Mouse (Mus musculus) frontal cortex, postnatal 10 days (tissue): Measurements from ENCODE around the gene Ccnc.
"Not testable (repeated sequence)": the region's sequence is repeated elsewhere in the genome, so short reads cannot be mapped to it uniquely, and the experiment has no call there.

Experiments used
- DNase-seq, 2 experiments: peaks; one replicate each; pipeline ENCODE4 v3.0.0; 2022; ENCODE audit warnings: low spot score in 2 of 2, mixed read lengths in 1 of 2

Gene Ccnc

GRCm38 (mm10) chr4:21726912-21727614 lies 438 bp upstream of the Ccnc start:
- DNase-seq = peak; percentile 23 to 29

- DNase-seq = no peak
Measured at GRCm38 (mm10) chr4:21739169-21739568, 11.7 kb downstream of the Ccnc start.

- DNase-seq = not testable (repeated sequence)
Measured at GRCm38 (mm10) chr4:21744142-21744541, 16.6 kb downstream of the Ccnc start.

GRCm38 (mm10) chr4:21745723-21746122 lies 18.2 kb downstream of the Ccnc start:
- no peak for DNase-seq

GRCm38 (mm10) chr4:21755123-21755789 lies 27.8 kb downstream of the Ccnc start:
- no peak for DNase-seq

GRCm38 (mm10) chr4:21758860-21759259 lies 31.4 kb downstream of the Ccnc start:
- DNase-seq = no peak

- DNase-seq = no peak
Measured at GRCm38 (mm10) chr4:21761416-21762160, 34.1 kb downstream of the Ccnc start.

- DNase-seq = no peak
Measured at GRCm38 (mm10) chr4:21763827-21764226, 36.3 kb downstream of the Ccnc start.

- no peak for DNase-seq
Measured at GRCm38 (mm10) chr4:21766171-21766862, 38.8 kb downstream of the Ccnc start.

- DNase-seq = peak; percentile 72 to 82
Measured at GRCm38 (mm10) chr4:21766863-21767304, 39.4 kb downstream of the Ccnc start, which contains the start of the genes Usp45 and Tstd3. Gene Usp45 (plus strand): TSS chr4:21767156. Gene Tstd3 (minus strand): TSS chr4:21767212.

GRCm38 (mm10) chr4:21771064-21771463 lies 43.6 kb downstream of the Ccnc start:
- DNase-seq = no peak

GRCm38 (mm10) chr4:21772306-21772705 lies 44.8 kb downstream of the Ccnc start:
- DNase-seq = no peak

- peak; percentile 81 to 90 for DNase-seq
Measured at GRCm38 (mm10) chr4:21776091-21776945, 48.8 kb downstream of the Ccnc start.

- no peak for DNase-seq
Measured at GRCm38 (mm10) chr4:21776946-21777265, 49.4 kb downstream of the Ccnc start.

GRCm38 (mm10) chr4:21780816-21781726 lies 53.6 kb downstream of the Ccnc start:
- no peak for DNase-seq

GRCm38 (mm10) chr4:21786268-21786667 lies 58.8 kb downstream of the Ccnc start:
- DNase-seq = no peak

GRCm38 (mm10) chr4:21788903-21789302 lies 61.4 kb downstream of the Ccnc start:
- no peak for DNase-seq

- no peak for DNase-seq
Measured at GRCm38 (mm10) chr4:21789836-21790235, 62.3 kb downstream of the Ccnc start.

- DNase-seq = no peak
Measured at GRCm38 (mm10) chr4:21793631-21794030, 66.1 kb downstream of the Ccnc start.

GRCm38 (mm10) chr4:21801013-21801412 lies 73.5 kb downstream of the Ccnc start:
- DNase-seq = no peak
